Mouse (Mus musculus) lung, embryonic 14.5 days (tissue): Measurements from ENCODE around the gene Cilp2. TPM values are rescaled to one million over a fixed set of nuclear protein-coding genes. Genes with fewer than 3 reads are reported as not detected.

Experiments used
- ATAC-seq: fragments of 200-750 bp; cut with Nextera tagmentation; 2 replicates; pipeline ENCODE4 v1.8.0; 2017; ENCODE audit warnings: mild to moderate bottlenecking, moderate TSS enrichment, moderate library complexity; ENCODE audit not compliant: insufficient read depth
- DNase-seq: peaks from one replicate; pipeline ENCODE4 v3.0.0-alpha.2; 2015
- H3K27ac ChIP-seq: fragments of 300-500 bp; sonication (generic); 2 replicates; pipeline ENCODE4 v1.5.1; 2014; ENCODE audit warnings: low read depth, mild to moderate bottlenecking, moderate library complexity
- H3K27me3 ChIP-seq: fragments of 300-500 bp; sonication (generic); 2 replicates; pipeline ENCODE4 v1.6.1; 2014; ENCODE audit warnings: low read length, control low read depth; ENCODE audit not compliant: insufficient read depth
- H3K36me3 ChIP-seq: fragments of 300-500 bp; sonication (generic); 2 replicates; pipeline ENCODE4 v1.6.1; 2014; ENCODE audit warnings: control low read depth; ENCODE audit not compliant: insufficient read depth
- H3K4me1 ChIP-seq: fragments of 300-500 bp; sonication (generic); 2 replicates; pipeline ENCODE4 v1.6.1; 2014; ENCODE audit warnings: antibody characterized with exemption, control low read depth; ENCODE audit not compliant: insufficient read depth
- H3K4me2 ChIP-seq: fragments of 300-500 bp; sonication (generic); 2 replicates; pipeline ENCODE4 v1.6.1; 2014; ENCODE audit warnings: mild to moderate bottlenecking
- H3K4me3 ChIP-seq: fragments of 300-500 bp; sonication (generic); 2 replicates; pipeline ENCODE4 v1.5.1; 2014; ENCODE audit warnings: low read depth, low read length
- H3K9ac ChIP-seq: fragments of 300-500 bp; sonication (generic); 2 replicates; pipeline ENCODE4 v1.6.1; 2014
- H3K9me3 ChIP-seq: fragments of 300-500 bp; sonication (generic); 2 replicates; pipeline ENCODE4 v1.6.1; 2016; ENCODE audit warnings: low read depth, low read length, control low read depth
- CTCF ChIP-seq: IDR thresholded peaks from 2 replicates; pipeline ENCODE4 v1.5.1; 2016; ENCODE audit warnings: antibody characterized with exemption, low read depth
- WGBS: fragments of 180-500 bp; shearing (Covaris S2); extraction: QIAGEN DNeasy Blood & Tissue Kit; methylation state at CpG from one replicate; pipeline ENCODE4 v1.1.7; 2014; 5-methylcytosine and 5-hydroxymethylcytosine counted together
- polyA plus RNA-seq: library from polyadenylated mRNA; unstranded; fragments of >200 nt; fragmentation: Nextera tagmentation; extraction: Ambion mirVana; gene quantifications from 2 replicates; pipeline ENCODE4 v1.2.1, GENCODE M21; 2014

Gene Cilp2
- polyA plus RNA-seq, 1 experiment from 2014 or later: 0.25 TPM

GRCm38 (mm10) chr8:69890813-69891241 is 3.3 kb upstream of the Cilp2 start:
- Histone ChIP-seq H3K9ac (no peak overlapping the region), H3K27me3 (peaks cover 51% of the 10 kb centered on the region), H3K4me3 (no peak overlapping the region), H3K27ac (no peak overlapping the region), H3K9me3 (no peaks in the 10 kb centered on the region), H3K4me1 (no peaks in the 10 kb centered on the region), H3K36me3 (peaks cover 9% of the 10 kb centered on the region; the same call in 1 of the 2 replicates), H3K4me2 (no peak overlapping the region)
- 37% methylated on average over 19 of the region's 19 CpGs for WGBS
- DNase-seq: peak; percentile 79
- ATAC-seq: no peak
- TF ChIP-seq CTCF: peak; percentile 83

GRCm38 (mm10) chr8:69888902-69889301 is 1.4 kb upstream of the Cilp2 start:
- Histone ChIP-seq H3K4me1 (no peaks in the 10 kb centered on the region), H3K27me3 (peaks cover 71% of the 10 kb centered on the region), H3K4me3 (peak overlapping the region; percentile 29), H3K9ac (no peak overlapping the region; the same call in 1 of the 2 replicates), H3K4me2 (peak overlapping the region; percentile 53), H3K9me3 (no peaks in the 10 kb centered on the region), H3K27ac (no peak overlapping the region), H3K36me3 (peaks cover 3% of the 10 kb centered on the region; the same call in 1 of the 2 replicates)
- WGBS: 2% methylated on average over 32 of the region's 32 CpGs
- no peak for ATAC-seq
- no peak for TF ChIP-seq CTCF
- no peak for DNase-seq

GRCm38 (mm10) chr8:69888244-69888866 is 868 bp upstream of the Cilp2 start:
- TF ChIP-seq CTCF: no peak
- no peak overlapping the region for H3K27ac ChIP-seq
- peak overlapping the region; percentile 53 for H3K4me2 ChIP-seq
- DNase-seq (peak; percentile 16), ATAC-seq (peak; percentile 25)
- no peak overlapping the region for H3K9ac ChIP-seq
- 6% methylated on average over 24 of the region's 24 CpGs for WGBS
- H3K36me3 ChIP-seq: no peaks in the 10 kb centered on the region
- peak overlapping the region; percentile 29 for H3K4me3 ChIP-seq
- no peaks in the 10 kb centered on the region for H3K4me1 ChIP-seq
- peaks cover 76% of the 10 kb centered on the region for H3K27me3 ChIP-seq
- no peaks in the 10 kb centered on the region for H3K9me3 ChIP-seq

GRCm38 (mm10) chr8:69884141-69884540 is 3.3 kb downstream of the Cilp2 start:
- Histone ChIP-seq H3K9ac (no peak overlapping the region), H3K4me1 (no peaks in the 10 kb centered on the region), H3K4me2 (no peak overlapping the region), H3K9me3 (no peaks in the 10 kb centered on the region; the same call in 1 of the 2 replicates), H3K36me3 (no peaks in the 10 kb centered on the region), H3K27ac (no peak overlapping the region), H3K27me3 (peaks cover 100% of the 10 kb centered on the region), H3K4me3 (no peak overlapping the region)
- DNase-seq (no peak), ATAC-seq (no peak)
- TF ChIP-seq CTCF: no peak
- 55% methylated on average over 13 of the region's 13 CpGs for WGBS

GRCm38 (mm10) chr8:69882833-69883600 is 4.5 kb downstream of the Cilp2 start:
- ATAC-seq (peak; percentile 2; the same call in 1 of the 2 replicates), DNase-seq (no peak)
- 14% methylated on average over 52 of the region's 52 CpGs for WGBS

GRCm38 (mm10) chr8:69882021-69882756 is 5.3 kb downstream of the Cilp2 start:
- WGBS: 7% methylated on average over 103 of the region's 103 CpGs
- DNase-seq (peak; percentile 74), ATAC-seq (peak; percentile 54)
- Histone ChIP-seq H3K36me3 (no peaks in the 10 kb centered on the region), H3K4me3 (peak overlapping the region; percentile 40), H3K4me2 (peak overlapping the region; percentile 61), H3K27ac (no peak overlapping the region), H3K4me1 (no peaks in the 10 kb centered on the region), H3K27me3 (peaks cover 82% of the 10 kb centered on the region), H3K9me3 (no peaks in the 10 kb centered on the region; the same call in 1 of the 2 replicates), H3K9ac (peak overlapping the region; percentile 23)
- TF ChIP-seq CTCF: no peak

More at GRCm38 (mm10) chr8:69882833-69883600, 4.5 kb downstream of the Cilp2 start:
- peak overlapping the region; percentile 40 for H3K4me3 ChIP-seq
- H3K9me3 ChIP-seq: no peaks in the 10 kb centered on the region; the same call in 1 of the 2 replicates
- H3K36me3 ChIP-seq: no peaks in the 10 kb centered on the region
- no peak overlapping the region for H3K27ac ChIP-seq
- H3K27me3 ChIP-seq: peaks cover 91% of the 10 kb centered on the region
- no peak overlapping the region; the same call in 1 of the 2 replicates for H3K9ac ChIP-seq
- no peak for TF ChIP-seq CTCF
- H3K4me1 ChIP-seq: no peaks in the 10 kb centered on the region
- peak overlapping the region; percentile 61 for H3K4me2 ChIP-seq
